Mouse (Mus musculus) inflammation-experienced regulatory T-cells, adult 6 months (primary cell): Measurements from ENCODE around the gene Mtpn. TPM values are rescaled to one million over a fixed set of nuclear protein-coding genes. Genes with fewer than 3 reads are reported as not detected.
A peak's percentile ranks its signal among the peaks of the same experiment; 100 is the strongest.

Source experiments
- ATAC-seq: one replicate; pipeline ENCODE4 v1.8.0; 2017
- polyA plus RNA-seq, 3 experiments: library from polyadenylated mRNA; unstranded; fragments of 100-300 nt; shearing (Covaris generic); gene quantifications; one replicate each; pipeline ENCODE4 v1.2.1; 2017

Mtpn gene
- polyA plus RNA-seq: 100 to 1,000 TPM in 1 of 3 experiments, 10 to 100 TPM in 2; 62.1 to 160 (median 84.8) TPM

DNA sequence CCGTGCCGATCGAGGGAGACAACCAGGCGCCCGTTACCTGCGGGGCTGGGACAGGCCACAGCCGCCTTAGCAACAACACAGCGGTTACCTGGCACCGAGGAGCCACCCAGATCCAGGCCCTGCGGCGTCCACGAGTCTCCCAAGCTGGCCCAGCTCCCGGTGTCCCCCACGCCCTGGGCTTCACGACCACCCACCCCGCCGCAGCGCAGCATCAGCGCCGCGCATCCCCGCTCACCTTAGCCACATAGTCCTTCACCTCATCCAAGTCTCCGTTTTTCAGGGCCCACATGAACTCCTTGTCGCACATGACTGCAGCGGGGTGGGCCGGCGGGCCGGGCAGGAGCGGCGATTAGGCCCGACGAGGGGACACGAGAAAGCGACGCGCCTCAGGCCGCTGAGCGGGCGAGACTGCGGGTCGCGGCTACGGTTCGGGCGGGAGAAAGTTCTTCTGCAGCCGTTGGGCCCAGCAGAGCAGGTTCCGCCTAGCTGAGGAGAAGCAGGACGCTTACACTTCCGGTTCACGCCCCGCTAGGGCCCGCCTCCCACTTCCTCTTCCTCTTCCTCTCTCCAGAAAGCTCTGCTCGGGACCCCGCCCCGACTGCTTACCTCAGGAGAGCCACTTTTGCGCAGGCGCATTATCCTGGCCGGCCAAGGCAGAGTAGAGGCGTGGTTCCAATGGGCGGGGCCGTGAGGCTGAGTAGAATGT lies at the start of gene Mtpn:
Gene Mtpn, minus strand, starts transcription at position 585 of the 706 bp plus-strand sequence.
- ATAC-seq: peak; percentile 100

DNA sequence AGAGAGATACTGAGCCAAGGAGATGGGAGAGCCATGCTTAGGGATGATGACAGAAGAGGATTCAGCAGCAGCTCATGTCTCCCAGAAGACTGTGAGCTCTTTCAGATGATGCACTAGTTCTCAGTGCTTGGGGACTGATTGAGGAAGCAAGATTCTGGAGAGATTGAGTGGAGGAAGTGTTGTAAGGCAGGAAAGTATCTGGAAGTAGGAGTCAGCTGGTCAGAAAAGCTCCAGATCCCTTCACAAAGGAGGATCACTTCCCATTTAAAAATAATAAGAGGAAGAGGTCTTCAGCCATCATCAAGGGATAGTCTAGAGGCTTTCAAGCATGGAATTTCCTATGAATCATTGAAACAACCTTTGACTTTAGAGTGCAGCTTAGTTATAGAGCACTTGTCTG lies 29.0 kb upstream of the Mtpn start:
- ATAC-seq: no peak

DNA sequence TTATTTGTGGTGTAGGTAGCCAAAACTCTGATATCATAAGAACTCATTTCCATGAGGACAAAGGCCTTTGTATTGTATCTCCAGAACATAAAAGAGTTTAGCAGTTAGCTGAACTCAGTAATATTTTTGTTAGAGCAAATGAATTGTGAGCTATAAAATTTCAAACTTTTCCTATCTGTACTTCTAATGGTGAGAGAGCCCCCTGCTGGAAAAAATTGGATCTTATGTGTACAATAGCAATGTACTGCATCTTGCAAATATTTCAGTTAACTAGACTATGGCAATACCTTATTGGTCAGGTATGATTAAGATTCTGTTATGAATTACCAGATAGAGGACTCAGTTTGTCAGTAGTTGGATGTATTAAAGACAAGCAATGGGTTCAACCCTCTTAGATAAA lies 28.1 kb upstream of the Mtpn start:
- no peak for ATAC-seq

DNA sequence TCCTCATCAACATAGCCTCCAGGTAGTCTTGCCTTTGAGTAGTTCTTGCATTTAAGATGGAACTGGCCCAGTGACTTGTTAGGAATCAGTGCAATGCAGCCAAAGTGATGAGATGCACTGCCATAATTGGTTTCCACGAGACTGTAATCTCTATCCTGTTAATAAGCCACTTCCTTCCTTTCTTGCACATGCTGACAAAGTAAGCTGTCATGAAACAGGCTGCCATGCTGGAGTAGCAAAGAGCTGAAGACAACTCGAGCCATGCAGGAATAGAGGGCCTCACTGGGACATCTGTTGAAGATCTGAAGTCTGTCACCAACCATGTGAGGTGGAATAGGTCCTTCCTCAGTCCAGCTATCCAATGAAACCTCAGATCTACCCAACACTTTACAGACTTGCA lies 20.3 kb upstream of the Mtpn start:
- no peak for ATAC-seq

DNA sequence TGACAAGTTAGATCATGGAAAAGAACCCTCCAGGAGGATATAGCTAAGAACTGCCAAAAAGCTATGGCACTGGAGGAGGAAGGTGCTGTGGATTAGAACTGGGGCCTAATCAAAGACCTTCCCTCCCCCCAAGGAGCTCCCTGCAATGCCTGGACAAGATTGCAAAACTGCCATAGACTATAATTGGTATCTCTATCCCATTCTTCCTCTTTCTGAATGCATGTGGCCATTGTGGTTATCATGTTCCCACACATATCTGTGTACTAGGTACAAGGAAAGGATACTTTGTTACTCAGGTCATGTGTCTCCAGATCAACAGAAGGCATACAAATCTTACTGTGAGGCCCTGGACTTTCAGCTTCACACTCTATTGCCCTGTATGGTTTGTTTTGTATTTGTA lies 4.7 kb upstream of the Mtpn start:
- ATAC-seq: no peak

DNA sequence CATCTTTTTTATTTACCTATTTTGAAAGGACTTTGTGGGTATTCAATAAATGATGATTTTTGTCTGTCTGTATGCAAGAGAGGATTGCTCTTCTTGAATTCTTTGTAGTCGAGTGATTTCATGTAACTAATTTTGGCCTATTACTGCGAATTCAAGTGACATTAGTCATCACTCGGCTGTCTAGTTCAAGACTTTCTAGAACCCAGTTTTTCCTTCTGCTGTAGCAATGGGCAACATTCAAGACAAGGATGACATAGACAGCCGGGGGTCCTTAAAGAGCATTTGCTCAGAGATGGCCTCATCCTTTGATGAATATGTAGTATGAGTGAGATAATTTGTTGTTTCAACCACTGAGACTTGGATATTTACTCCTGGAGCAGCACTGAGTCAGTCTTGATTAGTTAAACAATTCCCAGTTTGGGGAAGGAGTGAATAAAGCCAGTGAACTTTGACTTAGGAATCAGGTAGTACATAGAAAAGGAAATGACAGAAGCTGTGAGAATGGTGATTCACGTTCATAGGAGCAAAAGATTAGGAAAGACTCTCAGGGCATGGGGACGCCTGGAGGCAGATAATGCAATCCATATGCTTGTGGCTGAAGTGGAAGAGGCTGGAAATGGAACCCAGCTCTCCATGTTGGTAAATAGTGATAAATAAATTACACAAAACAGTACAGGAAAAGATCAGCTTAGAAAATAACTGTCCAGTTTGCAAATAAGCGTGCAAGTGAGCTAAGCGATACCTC lies 3.1 kb upstream of the Mtpn start:
- no peak for ATAC-seq

DNA sequence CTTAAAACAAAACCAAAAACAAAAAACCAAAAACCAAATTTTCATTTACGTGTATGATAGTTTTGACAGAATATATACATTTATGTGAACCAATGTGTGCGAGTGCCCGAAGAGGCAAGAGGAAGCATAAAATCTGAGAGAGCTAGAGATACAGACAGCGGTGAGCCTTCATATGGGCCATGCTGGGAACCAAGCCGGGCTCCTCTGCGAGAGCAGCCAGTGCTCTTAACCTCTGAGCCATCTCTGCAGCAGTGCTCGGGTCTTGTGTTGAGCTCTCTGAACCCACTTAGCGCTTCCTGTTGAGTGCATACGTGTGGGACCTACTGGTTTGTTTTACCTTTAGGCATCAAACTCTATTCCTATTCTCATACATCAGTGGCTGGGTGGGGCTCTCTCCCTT lies 689 bp upstream of the Mtpn start:
- no peak for ATAC-seq

DNA sequence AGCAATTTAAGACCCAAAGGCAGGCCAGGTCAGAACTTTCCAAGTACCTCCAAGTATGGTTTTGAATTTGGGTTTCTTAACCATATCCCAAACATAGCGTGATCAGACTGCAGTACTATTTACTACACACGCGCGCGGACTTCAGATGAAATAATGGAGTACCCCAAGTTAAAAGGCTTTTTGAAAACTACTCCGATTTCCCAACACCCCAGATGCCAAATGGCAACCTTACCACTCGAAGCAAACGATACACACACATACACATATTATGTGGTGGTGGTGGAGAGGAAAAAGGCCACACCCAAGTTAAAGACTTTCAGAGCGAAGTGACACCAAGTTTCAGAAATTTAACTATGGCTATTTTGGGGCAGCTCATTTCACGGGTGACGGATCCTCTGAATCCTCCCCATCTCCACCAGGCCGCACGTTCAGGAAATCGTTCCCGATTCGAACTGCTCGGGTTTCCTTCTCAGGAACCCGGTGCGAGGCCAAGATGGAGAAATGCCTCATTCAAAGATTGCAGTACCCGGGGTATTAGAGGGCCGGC lies 858 bp downstream of the Mtpn start:
- ATAC-seq: no peak

DNA sequence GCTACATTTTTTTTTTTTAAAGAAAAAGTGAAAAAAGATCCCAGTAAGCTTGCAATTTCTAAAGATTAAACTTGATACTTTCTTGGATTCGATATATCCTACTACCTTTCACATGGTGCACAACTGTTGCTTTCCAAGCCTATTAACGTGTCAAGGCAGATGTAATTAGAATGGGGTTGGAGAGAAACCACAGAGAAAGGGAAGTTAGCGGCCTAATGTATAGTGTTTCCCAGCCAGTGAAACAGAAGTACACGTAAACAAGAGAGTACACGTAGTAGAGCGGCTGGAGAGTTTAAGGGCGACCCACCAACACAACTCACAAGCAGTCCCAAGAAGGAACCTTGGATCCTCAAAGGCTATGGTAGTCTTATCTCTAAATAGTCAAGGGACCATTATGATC lies 3.7 kb downstream of the Mtpn start:
- no peak for ATAC-seq

DNA sequence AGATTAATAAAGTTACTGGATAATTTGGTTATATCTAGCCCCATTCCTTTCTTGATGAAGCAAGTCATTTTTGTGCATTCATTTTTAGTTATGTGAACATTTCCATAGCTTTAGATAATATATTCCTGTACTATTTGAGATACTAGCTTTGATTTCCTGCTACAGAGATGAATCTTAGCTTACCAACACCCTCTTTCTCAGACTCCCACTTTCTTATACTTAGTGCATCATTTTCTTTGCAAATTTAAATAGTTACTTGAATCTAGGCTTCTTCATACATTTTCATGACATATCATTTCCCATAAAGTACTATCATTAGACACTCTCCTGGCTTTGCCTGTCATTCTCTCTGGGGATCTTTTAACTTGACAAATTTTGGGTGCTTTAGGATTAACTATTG lies 26.3 kb downstream of the Mtpn start:
- ATAC-seq: no peak

DNA sequence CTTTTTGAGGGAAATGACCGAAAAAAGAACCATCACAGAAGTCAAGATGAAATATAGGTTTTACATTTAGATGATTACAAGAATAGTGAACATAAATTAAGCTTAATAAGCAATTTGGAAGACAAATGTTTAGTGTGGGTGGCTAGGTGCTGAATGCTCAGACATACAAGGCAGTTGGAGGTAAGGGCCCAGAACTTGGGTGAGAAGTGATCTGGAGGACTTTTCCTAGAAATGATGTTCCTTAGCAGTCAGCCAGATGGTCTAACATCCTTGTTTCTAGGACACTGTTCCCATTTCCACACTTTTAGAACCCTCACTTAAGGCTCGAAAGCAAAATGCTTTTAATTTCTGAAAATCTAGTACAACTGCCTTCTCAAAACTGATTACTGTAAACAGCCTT lies 34.9 kb downstream of the Mtpn start:
- no peak for ATAC-seq

DNA sequence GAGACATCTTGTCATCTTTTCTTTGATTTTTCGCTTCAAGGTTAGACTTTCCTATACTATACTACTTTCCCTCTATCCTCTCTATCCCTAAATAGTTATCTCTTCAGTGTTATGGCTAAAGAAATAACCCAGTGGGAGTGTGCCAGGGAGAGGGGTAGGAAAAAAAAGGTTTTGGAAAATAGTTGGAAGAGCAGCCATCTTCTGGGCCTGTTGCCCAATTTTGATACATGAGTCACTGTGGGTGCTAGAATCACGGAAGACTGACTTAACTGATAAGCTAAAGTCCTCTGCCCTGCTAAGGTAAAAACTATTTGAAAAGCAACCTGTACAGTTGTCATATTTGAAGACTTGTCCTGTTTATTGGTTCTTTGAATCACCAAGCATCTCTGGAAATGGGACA lies 36.8 kb downstream of the Mtpn start:
- no peak for ATAC-seq

DNA sequence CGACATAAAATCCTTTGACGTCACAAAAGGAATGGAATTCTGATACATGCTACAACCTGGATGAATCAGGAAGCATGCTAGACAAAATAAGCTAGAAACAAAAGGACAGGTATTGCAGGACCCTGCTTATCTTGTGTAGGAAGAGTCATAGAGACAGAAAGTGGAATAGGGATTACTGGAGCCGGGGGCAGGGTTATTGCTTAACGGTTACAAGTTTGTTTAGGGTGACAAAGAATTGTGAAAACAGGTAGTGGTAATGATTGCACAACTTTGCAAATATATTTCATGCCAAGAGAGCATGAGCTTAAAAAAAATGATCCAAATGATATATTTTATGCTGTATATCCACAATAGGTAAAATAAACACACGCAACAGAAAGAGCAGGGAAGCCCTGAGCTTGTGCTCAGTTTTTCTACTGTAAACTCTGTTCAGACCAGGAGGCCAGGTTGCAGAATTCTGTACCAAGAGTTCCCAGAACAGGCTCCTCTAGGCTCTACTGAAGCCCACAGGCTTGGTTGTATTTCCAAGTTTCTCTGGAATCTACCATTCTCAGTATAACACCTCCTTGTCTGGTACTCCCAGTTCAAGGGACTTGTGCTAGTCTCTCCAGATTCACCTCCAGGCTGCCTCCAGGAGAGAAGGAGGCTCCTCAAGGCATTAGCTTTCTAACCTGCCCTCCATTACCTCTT lies 39.6 kb downstream of the Mtpn start:
- ATAC-seq: no peak

DNA sequence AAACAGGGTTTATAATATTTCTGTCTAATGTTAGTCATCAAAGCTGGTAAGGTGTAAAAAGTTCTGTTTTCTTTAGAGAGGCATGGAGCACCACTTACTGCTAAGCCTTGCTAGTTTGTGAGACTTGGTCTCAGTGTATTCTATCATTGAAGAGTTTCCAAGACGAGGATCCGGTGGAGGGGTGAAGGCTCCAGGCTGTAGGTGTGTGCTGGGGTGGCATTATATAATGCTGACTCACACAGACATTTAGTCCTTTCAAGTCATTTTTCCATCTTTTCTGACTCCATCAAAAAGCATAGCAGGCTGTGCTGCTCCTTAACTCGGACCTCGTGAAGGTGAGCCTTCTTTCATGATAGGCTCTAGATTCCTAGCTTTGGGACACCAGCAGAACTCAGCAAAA lies 42.3 kb downstream of the Mtpn start:
- no peak for ATAC-seq

DNA sequence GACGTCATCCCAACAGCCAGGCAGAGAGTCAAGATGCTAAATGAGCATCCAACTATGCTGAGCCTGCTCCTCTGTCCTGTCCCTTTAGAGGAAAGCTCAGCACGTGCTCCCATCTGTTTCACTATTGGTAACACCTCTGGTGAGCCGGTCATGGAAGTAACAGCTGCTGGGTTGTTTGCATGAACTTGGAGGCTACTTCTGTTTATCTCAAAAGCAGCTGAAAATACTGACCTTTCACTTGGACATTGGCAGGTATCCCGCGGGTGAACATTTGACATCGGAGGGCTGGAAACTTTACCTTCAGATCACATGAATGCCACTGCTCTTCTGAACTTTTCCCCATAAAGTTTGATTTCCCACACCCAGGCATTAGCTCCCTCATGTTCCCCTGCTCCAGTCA lies 45.8 kb downstream of the Mtpn start:
- ATAC-seq: no peak

DNA sequence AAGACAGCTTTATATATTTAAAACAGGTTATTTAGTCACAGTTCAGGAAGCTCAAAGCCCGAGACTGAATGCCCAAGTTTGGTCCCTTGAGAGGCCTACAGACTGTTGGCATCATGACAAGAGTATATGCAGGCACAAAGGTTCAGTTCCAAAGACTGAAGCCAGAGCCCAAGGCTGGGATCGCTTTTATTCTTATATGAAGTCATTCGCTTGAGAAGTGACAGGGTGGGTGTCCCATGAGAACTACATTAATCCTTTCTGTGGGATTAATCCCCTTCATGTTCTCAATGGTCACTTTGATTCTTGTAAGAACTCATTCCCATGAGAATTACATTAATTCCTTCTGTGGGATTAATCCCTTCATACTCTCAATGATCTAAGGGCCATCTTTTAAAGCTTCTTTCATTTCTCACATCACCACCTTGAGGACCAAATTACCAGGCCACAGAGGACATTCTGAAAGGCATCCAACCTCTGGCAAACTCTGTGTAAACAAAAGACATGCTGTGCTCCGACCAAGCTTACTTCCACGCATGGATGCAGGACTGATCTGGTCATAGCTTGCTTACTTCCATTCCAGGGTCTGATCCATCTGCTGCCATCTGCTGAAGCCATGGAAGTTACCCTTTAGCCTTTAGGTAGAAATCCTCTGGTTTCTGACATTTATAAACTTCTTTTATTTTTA lies 59.9 kb downstream of the Mtpn start:
- no peak for ATAC-seq

DNA sequence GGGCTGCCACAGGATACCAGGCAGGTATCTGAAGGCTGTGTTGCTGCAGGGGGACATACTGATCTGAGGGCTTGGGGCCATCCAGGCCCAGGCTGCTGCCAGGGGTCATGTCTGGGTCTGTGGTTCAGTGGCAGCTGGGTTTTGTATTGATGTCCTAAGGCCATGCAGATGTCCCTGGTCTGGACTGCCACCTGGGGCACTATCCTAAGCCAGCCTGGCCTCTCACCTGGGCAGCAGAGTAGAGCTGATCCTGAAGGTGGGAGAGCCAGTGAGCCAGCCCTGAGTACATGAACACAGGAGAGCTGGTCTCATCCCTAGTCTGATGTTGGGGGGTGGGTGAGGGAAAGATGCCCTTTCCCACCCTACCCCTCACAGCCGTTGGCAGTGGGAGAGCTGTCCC lies 62.9 kb downstream of the Mtpn start:
- no peak for ATAC-seq

DNA sequence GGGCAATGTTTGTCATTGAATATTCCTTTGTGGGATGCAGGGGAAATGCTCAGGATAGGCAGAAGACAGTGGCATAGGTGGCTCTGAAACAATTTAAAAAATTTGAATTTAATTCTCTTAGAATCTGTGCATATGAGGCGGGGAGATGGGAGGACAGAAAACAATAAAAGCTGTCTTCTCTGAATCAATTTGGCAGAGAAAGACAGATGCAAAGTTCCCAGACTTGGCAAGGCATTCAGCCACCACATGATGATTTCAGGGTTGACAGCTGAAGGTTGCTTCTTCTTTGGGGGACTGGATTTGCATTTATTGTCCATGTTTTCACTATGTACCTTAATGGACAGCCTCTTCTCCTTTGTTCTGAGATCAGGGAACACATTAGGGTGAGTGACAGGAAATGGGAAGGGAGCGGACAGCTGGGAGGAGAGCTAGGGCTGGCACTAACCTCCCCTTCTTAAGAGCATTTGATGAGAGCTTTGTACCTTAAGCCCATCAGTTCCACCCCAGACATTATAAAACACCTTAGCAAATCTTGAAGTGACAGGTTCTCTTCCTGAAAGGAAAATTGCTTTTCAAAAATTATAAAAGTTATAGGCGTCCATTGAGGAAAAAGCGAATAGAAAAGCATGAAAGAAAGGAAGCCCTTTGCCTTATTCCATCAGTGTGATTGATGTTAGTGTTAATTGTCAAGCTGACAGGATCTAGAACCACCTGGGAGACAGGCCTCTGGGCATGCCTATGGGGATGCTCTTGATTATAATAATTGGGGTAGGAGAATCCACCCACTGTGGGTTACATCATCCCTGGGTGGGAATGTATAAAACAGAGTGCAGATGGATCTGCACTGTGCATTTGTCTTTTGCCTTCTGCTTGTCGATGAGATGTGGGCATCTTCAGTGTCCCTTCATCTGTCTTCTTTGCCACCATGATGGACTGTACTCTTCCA lies 76.0 kb downstream of the Mtpn start:
- ATAC-seq: no peak

DNA sequence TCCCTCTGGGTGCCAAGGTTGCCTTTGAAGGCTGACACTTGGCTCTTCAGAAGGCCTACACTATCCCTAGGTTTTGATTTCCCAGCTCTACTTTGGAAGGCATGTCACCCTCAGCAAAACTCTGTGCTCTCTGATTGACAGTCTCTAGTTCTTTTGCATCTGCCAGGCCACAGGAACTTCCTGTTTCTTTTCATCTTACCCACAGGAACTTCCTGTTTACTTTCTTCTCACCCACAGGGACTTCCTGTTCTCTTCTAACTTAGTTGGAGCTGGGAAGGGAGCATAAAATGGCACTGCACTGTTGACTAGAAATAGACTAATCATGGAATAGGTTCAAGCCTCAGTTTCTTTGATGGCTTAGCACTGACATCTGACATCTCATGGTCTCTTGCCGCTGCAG lies 77.2 kb downstream of the Mtpn start:
- ATAC-seq: peak; percentile 71
